Mouse (Mus musculus) ES-Bruce4 (cell line): ENCODE results near the gene Lce3f.

ENCODE experiments used
- CTCF ChIP-seq: IDR thresholded peaks from one replicate; pipeline ENCODE4 v1.8.1; 2011; ENCODE audit warnings: low read depth, low read length
- EP300 ChIP-seq: IDR thresholded peaks from 2 replicates; pipeline ENCODE4 v1.6.1; 2011; ENCODE audit warnings: low read depth, low read length; ENCODE audit not compliant: insufficient read depth

GRCm38 (mm10) chr3:93031450-93031849, 39.4 kb downstream of the Lce3f start:
- TF ChIP-seq CTCF, result peak; percentile 13
- no peak for TF ChIP-seq EP300
